Mouse (Mus musculus): ENCODE results near the gene Commd1.

The Commd1 gene

DNA sequence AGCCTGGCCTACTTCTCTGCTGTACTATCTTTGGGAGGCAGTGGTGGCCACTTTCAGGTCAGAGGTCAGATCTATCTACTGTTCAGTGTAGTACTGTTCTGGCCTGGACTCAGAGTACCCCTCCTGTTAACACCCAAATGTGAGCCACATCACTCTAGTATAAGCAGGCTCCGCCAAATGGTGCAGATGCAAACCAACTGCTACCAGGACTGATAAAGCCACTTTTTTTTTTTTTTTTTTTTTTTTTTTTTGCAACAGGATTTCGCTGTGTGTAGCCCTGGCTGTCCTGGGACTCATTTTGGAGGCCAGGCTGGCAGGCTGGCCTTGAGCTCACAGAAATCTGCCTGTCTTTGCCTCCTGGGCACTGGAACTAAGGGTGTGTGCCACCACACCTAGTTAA, 43.2 kb downstream of the Commd1 start:
- no peak for DNase-seq (ENCODE audit: low spot score)

DNA sequence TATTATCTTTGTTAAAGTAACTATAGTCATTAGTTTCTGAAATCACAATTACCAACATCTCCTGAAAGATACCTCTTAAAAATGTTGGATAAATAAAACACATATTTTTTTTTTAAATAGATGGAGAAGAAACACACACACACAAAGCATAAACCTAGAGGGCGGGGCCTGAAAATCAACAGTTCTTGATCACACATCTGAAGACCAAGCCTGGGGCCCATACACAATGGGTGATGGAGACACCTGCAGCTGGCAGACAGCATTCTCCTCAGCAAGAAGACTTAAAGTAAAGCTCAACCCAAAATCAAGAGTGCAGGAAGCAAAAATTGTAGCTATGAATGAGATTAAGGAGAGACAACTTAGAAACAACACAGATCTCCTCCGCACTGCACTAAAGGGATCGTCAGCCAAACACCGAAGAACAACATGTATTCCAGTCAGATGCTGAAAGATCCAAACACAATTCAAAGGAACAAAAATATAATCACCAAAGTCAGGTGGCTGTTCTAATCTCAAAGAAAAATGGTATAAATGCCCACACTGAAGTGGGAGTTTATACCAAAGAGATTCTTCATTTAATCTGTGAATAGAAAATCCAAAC, 44.4 kb downstream of the Commd1 start:
- no peak for DNase-seq (ENCODE audit: low spot score)

DNA sequence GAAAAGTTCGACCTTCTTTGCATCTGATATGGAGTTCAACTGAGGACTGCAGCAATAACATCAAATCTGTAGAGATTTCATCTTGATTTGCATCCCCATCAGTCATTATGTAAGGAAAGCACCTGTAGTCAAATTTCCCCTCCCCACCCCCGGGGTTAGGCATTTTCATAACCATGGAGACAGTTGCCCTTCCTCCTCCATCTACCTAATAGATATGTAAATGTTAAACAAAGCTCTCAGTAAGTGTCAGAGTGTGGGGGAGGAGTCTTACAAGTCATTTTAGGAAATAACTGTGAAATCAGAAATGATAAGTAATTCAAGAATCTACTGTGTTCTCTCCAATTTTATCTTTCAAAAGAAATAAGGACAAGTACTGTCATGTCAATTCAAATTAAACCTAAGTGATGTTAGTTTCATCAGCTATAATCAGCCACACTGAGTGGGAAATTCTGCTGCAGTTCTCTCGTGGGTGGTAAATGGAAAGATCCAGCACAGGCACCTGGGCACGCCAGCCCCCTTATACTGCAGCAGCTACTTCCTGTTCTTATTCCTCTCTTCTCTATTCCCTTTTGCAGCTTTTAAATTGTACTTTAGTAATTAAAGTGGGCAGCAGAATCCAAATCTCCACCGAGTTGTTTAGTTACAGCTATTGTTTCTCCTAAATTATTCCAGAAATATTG, 45.6 kb downstream of the Commd1 start:
- no peak for DNase-seq (ENCODE audit: low spot score)

DNA sequence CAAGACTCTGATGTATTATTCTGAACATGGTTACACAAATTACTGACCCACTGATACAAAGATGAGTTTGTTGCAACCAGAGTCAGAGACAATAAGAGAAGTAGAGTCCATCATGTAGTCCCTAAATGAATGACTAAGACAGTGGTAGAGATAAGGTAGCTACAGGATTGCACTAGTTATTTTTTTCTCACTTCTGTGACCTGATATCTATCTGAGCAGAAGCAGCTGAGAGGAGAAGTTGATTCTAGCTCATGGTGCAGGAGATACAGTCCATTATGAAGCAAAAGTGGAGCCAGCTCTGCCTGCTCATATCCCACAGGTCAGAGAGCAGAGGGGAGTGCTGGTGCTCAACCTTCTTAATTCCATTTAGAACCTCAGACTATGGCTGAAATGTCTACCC, 50.0 kb downstream of the Commd1 start:
- DNase-seq (ENCODE audit: low spot score): no peak

DNA sequence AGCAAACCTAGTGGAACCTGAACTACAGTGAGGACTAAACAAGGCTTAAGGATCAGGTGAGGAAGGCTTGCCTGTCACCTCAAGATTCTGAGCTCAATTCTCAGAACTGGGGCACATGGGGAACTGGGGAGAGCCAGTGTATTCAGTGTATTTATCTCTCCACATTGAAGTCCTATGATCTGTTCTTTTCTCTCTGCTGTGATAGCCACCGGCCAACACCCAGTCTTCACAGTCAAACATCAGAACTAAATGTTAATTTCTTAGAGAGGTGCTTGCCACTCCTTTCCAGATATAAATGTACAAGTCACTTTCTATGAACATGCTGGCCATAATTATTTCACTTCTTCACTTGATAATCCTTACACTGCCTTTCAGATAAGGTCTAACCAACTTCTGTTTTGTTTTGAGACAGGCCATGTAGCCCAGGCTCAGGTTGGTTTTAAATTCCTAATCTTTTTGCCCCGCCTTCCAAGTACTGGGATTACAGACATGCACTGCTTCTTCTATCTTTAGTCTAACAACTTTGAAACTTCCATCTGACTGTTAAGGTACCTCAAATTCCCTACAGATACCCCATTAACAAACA, 50.8 kb downstream of the Commd1 start:
- DNase-seq (ENCODE audit: low spot score): no peak

DNA sequence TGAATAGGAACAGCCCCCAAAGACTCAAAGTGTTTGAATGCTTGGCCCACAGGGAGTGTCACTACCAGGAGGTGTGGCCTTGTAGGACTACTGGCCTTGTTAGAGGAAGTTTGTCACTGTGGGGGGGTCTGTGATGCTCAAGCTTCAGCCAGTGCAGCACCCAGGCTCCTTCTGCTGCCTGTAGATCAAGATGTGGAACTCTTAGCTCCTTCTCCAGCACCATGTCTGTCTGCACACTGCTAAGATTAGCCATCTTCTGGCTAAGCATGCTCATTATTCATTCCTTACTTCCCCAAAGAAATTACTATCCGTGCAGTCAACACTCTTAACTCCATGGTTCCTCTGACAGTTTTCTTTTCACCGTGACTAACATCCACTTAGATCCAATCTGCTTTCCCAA, 52.1 kb downstream of the Commd1 start:
- DNase-seq (ENCODE audit: low spot score): no peak

DNA sequence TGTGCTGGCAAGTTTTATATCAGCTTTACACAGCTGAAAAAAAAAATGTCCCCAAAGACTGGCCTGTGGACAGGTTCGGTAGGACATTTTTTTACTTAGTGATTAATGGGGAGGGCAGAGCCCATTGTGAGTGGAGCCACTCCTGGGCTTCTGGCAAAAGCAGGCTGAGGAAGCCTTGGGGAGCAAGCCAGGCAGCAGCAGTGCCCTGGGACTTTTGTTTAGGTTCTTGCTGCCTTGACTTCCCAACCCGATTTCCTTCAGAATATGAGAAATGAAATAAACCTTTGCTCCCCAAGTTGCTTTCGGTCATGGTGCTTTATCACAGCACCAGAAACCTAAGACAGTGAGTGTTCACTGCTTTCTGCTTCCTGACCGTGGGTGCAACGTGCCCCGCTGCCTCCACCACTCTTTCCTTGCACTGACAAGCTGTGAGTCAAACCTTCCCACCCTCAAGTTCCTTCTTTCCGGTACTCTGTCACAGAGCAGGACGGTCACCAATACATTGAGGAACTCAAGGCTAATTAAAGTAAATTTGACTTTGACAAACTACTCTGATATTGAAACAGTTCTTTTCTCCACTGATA, 53.5 kb downstream of the Commd1 start:
- DNase-seq (ENCODE audit: low spot score): no peak

DNA sequence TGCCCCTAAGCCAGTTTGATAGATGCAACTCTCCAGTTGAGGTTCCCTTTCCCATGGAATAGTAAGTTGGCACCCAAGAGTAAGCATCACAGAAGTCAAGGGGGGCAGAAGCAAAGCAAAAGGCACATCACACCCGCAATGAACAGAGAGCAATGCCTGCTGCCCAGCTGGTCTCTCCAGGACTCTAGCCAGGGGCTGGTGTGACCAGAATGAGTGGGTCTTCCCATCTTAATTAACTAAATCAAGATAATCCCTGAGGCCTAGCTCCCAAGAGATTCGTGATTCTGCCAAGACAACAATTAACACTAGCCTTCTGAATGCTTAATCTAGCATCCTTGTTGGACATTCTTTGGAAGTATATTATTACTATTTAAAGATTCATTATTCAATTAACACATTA, 58.6 kb downstream of the Commd1 start:
- DNase-seq (ENCODE audit: low spot score): no peak

DNA sequence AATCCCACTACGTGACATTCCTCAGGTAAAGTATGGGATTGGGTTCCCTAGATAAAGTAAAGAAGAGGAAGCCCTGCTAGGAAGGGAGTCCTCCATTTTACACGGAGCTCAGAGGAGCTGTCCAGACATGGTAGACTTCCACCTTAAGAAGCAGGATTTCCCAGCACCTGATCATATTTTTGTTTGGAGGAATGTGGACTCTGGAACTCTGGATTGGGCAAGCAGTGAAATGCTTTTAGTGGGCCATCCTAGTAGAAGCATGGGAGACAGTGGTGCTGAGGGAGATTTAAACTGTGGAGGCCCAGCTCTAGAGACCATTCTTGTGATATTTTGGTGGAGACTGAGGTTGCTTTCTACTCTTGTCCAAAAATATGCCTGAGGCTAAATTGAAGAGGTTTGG, 59.6 kb downstream of the Commd1 start:
- no peak for DNase-seq (ENCODE audit: low spot score)

DNA sequence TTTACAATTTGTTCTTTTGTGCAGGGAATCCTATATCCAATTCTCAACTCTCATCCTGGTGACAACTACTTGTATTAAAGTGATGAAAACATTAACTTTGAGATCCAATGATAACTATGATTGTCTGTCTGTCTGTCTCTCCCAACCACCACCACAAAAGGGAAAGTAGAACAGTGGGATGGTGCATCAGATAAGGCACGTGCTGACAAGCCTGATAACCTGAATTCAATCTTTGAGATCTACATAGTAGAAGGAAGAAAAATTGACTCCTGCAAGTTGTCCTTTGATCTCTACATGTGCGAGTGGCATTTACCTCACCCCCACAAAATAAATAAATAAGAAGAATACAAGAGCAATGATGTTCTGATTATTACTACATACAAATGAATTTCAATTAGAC, 62.8 kb downstream of the Commd1 start:
- DNase-seq (ENCODE audit: low spot score): no peak

DNA sequence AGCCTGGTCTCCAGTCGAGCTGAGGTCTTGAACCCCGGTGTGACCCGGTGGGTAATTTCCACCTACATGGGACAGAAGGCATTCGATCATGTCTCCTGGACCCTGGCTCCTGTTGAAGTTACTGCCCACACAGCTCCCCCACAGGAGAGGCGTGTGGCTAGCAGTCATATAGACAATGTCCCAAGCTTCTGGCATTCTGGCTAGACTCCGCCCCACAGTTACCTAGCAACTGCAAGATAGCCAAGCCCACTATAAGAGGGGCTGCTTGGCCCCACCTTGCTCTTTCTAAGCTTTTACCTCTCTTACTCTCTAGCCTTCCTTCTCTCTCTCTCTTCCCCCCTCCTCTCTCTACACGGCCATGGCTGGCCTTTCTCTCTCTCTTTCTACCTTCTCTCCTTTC, 64.4 kb downstream of the Commd1 start:
- no peak for DNase-seq (ENCODE audit: low spot score)

DNA sequence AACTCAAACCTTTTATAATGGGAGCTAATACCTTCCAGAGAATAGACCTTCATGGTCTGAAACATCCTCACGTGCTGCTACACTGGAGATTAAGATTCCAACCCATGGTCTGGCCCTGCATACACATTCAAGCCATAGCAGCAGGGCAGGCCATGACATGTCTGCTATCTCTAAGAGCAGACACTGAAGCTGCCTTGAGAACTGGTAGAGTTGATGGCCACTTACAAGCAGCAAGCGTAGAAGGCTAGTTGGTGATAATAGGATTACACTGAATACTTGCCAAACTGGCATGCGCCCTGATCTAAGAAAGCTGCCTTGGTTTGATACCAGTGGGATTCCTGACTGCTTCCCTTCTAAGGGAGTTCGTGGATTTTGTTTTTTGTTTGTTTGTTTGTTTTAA, 68.4 kb downstream of the Commd1 start:
- no peak for DNase-seq (ENCODE audit: low spot score)

DNA sequence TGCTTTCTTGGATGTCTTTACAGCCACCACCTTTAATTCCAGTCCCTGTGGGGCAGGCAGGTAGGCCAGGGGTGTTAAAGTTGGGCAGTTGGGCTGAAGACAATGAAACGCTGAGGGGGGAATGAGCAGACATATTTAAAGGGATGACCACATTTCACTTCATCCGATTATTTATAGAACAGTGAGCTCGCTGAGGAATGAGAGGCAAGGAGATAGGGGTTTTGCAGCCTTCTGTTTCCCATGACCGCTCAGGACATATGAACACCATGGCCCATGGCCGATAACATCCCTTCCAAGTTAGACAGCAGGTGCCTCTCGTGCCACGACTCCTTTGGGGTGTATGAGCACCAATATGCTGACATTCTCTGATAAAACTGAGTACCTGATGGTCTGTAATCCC, 70.4 kb downstream of the Commd1 start:
- DNase-seq (ENCODE audit: low spot score): no peak

DNA sequence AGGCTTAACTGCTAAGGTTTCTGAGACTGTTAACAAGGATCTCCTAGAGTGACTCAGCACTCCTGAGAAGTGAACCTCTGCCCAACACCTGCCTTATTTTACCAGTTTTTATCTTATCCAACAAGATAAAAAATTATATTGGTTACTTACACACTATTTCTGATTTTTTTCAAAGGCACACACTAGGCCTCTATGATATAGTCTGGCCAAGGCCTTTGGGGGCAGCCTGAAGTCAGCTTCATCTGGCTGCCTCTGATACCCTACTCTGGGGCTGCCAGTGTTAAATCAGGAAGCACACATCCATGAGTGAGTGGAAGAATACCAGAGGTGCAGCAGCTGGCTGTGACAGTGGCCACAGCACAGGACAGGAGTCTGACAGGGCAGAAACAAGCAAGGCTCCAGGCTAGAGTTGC, 75.7 kb downstream of the Commd1 start:
- no peak for DNase-seq (ENCODE audit: low spot score)

DNA sequence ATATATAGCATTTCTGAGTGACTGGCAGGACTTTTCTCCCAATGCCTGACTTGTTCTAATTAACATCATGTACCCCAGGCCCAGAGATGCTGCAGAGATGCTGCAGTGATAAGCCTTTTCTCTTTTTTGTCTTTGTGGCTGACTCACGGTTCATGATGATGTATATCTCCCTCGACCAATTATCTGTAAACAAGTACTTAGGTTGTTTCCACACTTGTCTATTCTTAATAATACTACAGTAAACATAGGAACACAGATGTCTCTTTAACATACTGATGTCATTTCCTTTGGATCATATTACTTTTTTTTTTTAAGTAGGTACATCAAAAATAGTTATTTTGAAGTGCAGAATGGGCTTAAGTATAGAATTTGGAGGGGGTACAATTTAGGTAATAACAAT, 79.3 kb downstream of the Commd1 start:
- DNase-seq (ENCODE audit: low spot score): no peak

DNA sequence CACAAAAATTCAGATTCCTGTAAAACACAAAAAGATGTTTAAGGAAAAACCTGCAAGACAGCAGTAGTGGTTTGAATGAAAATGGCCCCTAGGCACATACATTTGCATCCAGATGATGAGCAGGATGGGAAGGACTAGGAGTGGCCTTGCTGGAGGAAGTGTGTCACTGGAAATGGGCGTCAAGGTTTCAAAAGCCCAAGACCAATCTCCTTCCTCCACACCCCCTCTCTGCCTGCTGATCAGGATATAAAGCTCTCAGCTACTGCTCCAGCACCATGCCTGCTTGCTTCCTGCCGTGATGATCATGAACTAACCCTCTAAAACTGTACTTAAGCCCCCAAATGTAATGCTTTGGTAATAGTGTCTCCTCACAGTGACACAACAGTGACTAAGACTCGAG, 82.1 kb downstream of the Commd1 start:
- DNase-seq (ENCODE audit: low spot score): no peak

DNA sequence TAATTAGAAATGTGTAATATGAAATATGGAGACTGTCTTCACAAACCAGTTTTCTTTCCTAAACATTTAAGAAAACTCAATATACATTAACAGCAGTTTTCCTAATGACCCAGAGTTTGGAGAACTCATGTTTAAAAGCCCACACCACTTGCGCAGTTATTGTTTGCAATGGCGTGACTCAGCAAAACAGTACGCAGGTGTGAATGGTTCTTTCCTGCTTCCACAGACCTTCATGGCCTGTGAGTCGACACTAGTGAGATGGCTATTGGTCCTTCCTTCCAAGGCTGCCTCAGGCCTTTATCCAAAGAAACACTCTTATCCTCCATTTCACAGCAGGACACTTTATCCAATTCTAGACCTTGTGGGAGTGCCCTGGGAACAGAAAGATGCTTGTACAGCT, 84.5 kb downstream of the Commd1 start:
- DNase-seq (ENCODE audit: low spot score): no peak

DNA sequence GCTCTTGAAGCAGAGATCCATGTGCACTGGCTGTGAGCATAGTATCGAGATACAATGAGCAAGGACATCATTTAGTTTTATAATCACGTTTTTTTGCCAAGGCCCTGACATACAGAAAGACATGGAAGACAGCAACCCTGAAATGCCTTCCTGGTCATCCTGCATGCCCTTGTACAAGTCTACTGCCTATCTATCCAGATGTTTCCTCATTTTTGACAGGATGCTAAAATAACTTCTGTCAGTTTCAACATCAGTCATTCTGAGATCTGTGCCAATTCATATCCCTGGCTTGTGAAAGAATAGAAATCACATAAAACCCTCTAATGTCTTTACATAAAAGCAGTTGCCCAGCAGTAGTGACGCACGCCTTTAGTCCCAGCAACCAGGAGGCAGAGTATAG, 85.1 kb downstream of the Commd1 start:
- no peak for DNase-seq (ENCODE audit: low spot score)

DNA sequence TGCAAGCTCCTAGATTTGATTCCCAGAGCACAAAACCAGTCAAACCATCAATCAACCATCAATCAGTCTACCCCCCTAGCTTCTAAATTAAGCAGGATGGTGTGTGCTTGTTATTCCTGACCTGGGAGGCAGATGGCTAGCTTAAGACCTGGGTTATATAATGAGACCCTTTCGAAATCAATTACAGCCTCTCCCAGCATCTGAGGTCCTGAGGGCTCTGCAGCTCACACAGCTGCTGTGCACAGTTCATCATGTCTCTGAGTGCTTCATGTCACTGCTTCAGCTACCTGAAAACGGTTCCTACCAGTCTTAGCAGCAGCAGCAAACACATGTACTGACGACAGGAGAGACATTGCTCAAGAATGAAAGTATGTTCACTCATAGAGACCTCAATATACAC, 89.1 kb downstream of the Commd1 start:
- no peak for DNase-seq (ENCODE audit: low spot score)

DNA sequence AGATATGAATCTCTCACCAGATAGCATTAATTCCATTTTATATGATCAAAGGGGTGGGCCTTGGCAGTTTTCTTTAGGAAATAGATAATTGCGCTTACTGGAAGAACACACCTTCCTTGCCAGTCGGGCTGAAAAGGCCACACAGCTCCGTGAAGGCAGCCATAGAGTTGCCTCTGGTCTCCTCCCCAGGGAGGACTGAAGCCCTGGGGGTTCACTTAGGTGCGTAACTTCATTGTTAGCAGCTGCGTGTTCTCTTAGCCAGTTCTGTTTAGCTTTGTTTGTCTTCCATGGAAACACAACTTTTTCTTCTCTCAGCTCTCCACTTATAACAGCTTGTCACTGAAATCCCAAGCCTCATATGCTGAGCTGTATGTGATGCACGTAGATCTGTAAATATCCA, 89.7 kb downstream of the Commd1 start:
- no peak for DNase-seq (ENCODE audit: low spot score)

DNA sequence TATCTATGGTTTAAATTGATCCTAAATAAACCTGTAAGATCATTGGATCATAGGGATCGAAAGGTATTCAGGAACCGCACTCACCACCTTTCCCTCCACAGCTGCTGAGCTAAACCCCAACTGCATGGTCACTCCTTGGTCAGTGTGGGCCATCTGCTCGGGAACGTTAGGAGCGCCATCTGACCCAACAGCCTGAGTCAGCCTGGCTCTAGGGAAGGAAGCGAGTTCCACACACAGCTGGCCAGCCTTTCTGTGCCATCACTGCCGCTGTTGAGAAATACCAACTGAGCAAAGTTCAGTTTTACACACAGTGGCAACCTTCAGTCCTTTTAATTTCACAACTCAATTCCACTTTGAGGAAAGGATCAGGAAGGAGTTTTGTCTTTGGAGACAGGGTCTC, 90.3 kb downstream of the Commd1 start:
- DNase-seq (ENCODE audit: low spot score): no peak

DNA sequence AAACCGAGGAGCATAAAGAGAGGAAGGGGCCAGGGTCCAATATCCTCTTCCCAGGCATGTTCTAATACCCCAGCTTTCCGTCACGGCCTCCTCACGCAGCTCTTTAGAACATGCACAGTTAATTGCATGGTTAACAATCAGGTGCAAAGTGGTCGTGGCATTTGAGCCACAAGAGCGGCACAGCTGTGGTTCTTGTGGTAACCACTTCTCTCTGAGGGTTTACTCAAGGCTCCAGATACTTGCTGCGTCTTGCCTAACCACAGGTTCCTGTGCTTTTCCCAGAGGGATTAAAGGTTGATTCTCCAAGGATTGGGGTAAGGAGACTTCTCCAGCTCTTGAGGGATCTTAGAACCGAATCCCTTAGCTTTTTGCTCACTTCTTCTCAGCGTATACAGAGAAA, 90.9 kb downstream of the Commd1 start:
- DNase-seq (ENCODE audit: low spot score): no peak

DNA sequence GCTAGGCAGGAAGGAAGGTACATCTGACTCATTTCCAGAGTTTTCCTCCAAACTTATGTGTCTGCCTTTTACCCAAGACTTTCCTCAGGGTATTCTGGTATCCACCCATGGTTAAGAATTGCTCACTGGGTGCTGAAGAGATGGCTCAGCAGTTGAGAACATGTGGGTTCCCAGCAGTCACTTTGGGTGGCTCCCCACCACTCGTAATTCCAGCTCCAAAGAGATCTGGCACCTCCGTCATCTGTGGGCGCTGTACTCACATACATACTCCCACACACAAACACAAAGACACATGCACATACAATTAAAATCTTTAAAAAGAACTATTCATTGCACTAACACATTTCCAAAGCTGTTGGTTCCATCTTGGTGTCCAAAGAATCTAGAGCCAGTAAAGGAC, 93.0 kb downstream of the Commd1 start:
- DNase-seq (ENCODE audit: low spot score): no peak

DNA sequence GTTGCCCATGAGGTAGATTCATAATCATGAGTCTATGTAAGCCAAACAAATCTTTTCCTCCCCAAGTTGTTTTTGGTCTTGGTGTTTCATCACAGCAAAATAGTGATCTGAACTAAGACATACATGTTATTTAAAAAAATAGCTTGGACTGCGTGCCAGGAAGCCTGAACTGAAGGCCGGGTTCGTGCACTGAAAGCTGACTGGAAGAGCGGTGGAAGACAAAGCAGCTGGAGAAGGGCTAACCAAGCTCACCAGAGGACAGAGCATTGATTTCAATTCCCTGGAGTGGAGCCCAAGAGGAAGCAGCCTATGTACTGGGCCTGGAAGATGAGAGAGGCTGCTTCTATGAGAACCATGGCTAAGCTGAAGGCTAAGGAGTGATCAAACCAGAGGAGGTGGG, 95.2 kb downstream of the Commd1 start:
- no peak for DNase-seq (ENCODE audit: low spot score)

Measured in spleen, adult 12 weeks (tissue).